Mouse (Mus musculus): ENCODE results near the gene Kyat3.
A peak's percentile ranks its signal among the peaks of the same experiment; 100 is the strongest.

GRCm38 (mm10) chr3:142700442-142701322, at the start of gene Kyat3:
- TF ChIP-seq CTCF (IDR thresholded peaks at IDR 0.05) (peak; percentile 65), POLR2A (IDR thresholded peaks at IDR 0.05; ENCODE audit: insufficient read depth, low read depth, low read length) (peak; percentile 94), EP300 (IDR thresholded peaks at IDR 0.05; ENCODE audit: insufficient read depth, low read depth, low read length) (peak; percentile 54)
